Mouse (Mus musculus): ENCODE measurements around the gene A3galt2.
A peak's percentile ranks its signal among the peaks of the same experiment; 100 is the strongest.

A3galt2 gene

GRCm38 (mm10) chr4:128755064-128755463 lies at the start of gene A3galt2:
Gene A3galt2, plus strand, starts transcription at chr4:128755364.
- no peak for DNase-seq

DNA sequence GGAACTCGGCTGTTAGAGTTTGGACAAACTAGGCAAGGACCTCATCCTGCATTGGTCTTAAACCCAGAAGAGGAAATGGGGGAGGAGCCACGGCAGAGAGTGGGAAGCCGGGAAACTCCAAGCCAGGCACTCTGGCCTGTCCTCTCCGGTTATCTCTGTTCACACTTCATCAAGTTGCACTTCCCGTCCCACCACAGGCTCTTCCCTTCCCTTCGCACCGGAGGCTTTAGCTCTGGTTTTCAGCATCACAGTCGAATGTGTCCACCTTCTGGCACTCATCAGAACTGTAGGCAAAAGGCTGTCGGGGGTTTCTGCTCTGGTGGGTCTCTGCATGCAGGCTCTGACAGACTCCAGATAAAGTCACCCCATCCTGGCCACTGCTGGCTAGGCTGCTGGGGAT lies 48.5 kb upstream of the A3galt2 start:
- DNase-seq = no peak

- DNase-seq = no peak
Measured at GRCm38 (mm10) chr4:128707384-128707783, 47.8 kb upstream of the A3galt2 start.

DNA sequence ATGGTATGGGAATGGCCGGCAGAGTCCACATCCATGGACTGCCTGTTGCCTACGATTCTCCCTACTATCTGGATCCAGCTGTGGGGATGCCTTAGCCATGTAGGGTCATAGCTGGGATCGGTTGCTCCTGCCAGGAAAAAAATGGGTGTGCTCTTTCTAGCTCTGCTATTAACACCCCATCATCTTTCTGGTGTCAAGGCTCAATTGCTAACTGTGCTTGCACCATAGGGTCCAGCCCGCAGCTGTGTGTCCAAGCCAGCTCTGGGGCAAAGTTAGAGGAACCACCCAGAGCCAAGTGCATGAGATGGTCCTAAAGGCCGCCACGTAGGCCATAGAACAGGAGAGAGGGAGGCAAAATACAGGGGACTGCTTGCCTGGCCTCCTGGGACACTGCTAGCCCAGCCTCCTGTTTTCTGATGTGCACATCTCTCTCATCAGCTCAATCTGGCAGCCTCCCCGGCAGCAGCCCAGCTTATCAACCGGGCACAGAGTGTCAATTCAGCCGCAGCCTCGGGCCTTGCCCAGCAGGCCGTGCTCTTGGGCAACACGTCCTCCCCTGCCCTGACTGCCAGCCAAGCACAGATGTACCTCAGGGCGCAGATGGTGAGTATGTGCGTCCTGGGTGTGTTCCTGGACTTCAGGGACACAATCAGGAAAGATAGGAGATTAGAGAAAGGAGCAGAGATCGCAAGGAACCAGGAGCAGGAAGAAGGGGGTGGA lies 45.9 kb upstream of the A3galt2 start:
- DNase-seq = no peak

GRCm38 (mm10) chr4:128709781-128710166 lies 45.4 kb upstream of the A3galt2 start:
- no peak for DNase-seq

DNA sequence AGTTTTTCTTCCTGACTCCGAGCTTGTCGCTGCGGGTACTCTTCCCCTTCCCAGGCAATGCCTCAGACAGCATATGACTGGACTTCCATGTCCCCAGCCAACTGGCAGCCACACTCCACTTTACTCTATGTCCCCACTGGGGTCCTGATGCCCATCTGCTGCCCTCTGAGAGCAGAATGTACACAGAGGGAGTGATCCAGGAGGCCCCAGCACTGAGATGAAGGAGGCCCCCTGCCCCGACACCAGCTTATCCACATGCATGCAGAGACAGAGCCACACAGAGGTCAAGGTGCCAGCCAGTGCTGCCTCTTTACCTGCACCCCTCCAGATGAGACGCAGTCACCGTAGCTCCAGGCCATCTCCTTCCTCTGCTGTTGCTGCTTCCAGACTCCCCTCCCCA lies 44.9 kb upstream of the A3galt2 start:
- DNase-seq = no peak

- no peak for DNase-seq
Measured at GRCm38 (mm10) chr4:128710800-128711199, 44.4 kb upstream of the A3galt2 start.

GRCm38 (mm10) chr4:128711455-128712135 lies 43.6 kb upstream of the A3galt2 start:
- DNase-seq = peak; percentile 90

DNA sequence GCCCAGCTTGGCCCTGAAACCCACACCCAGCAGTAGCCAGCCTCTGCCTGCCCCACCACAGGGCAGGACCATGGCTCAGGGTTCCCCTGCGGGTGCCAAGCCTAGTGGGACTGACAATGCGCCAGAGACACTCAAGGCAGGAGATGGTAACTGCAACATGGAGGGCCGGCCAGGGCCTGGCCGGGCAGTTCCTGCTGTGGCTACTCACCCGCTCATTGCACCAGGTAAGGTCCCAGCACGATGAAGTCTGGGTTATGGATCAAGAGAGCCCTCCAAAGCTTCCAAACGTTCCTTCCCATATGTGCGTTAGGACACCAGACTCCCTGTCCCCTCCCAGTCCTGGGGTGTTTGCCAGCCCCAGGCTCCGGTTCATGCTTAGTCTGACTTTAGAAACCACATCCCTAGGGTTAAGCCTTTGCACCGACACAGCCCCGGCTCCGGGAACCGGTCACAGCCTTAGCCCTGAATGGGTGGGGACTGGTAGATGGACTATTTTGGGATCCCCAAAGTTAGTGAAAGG lies 43.0 kb upstream of the A3galt2 start:
- no peak for DNase-seq

DNA sequence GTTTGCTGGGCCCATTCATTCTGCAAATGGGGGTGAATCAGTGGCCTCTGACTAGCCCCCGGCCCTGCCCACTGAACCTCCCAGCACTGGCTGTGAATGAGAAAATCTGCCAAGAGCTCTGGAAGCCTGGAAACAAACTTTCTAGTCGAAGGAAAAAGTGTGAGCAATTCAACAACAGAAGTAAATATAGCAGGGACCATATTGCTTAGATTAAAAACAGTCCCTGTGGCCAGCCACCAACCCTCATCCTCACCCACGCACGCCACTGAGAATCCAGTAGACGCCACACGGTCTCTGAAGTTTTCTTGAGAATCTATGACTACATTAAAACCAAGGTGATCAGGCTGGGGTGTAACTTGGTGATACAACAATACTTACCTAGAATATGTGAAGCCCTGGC lies 42.2 kb upstream of the A3galt2 start:
- no peak for DNase-seq

DNA sequence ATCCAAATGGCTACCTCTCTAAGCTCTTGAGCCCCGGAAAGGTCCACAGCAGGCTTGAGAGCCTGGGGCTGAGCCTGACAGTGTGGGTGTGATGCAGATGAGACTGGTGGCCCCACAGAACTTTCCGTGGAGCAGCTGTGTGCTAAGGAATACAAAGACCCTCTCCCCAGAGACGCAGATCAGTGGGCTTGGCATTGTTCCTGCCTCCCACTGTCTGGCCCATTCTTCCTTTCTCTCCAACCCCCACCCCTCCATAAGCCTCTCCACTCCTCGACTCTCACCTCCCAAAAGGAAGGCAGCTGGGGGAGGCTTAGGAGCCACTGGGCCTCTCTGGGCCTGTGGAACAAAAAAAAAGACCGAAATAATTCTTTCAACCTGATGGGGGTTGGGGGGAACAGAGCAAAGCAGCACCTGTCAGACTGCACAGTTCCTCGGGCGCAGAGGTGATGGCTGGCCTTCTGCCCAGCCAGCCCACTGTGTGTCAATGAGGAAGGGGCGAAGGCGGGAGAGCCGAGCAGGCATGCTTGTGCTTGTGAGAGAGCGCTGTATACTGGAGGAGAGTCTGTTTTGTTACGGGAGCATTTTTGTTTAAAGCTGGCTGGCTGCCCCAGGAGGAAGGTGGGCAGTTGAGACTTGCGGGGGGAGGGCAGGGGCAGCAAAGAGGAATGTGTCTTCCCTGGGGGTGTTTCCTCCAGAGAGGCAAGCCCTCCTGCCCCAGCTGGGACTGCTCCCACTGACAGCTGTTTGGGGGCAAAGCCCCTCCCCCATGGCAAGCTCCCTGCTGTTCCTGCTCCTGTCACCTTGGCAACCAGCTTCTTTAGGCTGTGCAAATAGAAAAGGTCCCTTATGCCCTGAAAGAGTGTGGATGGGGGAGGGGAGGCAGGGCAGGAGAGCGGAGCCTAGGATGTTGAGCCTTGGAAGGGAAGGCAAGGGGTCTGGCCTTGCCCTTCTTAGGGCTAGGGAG lies 39.6 kb upstream of the A3galt2 start:
- peak; percentile 75 for DNase-seq

DNA sequence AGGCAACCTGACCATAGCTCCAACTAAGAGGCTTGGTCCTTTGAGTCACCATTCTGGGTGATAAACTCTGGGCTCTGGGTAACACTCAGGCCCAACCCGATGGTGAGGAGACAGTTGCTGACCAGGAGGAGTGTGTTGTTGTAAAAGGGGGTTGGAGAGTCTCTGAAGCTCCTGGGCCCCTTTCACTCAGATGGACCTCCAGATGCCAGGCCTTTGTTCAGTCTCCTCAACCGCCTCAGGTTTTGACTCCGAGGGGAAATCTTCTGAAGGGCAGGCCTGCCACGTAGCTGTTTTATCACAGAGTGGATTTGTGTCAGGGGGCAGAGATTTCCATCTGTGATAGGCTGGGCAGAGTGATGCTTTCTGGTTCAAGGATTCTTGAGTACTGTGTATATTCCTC lies 38.9 kb upstream of the A3galt2 start:
- no peak for DNase-seq

- DNase-seq = no peak
Measured at GRCm38 (mm10) chr4:128716731-128717130, 38.4 kb upstream of the A3galt2 start.

- DNase-seq = peak; percentile 76
Measured at GRCm38 (mm10) chr4:128720110-128720509, 35.1 kb upstream of the A3galt2 start.

GRCm38 (mm10) chr4:128721061-128721648 lies 34.0 kb upstream of the A3galt2 start:
- no peak for DNase-seq

- DNase-seq = no peak
Measured at GRCm38 (mm10) chr4:128721761-128722160, 33.4 kb upstream of the A3galt2 start.

DNA sequence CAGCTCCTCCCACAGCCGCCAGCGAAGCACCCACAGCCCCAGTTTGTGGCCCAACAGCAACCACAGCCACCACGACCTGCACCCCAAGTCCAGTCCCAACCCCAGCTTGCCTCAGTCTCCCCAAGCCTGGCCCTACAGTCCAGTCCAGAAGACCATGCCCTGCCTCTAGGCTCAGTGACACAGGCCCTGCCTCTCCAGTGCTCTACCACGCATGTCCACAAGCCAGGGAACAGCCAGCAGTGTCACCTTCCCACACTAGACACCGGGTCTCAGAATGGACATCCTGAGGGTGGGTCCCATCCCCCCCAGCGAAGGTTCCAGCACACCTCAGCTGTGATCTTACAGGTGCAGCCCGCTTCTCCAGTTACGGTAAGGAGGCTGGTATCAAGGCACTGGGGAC lies 32.2 kb upstream of the A3galt2 start:
- DNase-seq = no peak

GRCm38 (mm10) chr4:128723431-128723830 lies 31.7 kb upstream of the A3galt2 start:
- no peak for DNase-seq

- no peak for DNase-seq
Measured at GRCm38 (mm10) chr4:128724059-128724458, 31.1 kb upstream of the A3galt2 start.

DNA sequence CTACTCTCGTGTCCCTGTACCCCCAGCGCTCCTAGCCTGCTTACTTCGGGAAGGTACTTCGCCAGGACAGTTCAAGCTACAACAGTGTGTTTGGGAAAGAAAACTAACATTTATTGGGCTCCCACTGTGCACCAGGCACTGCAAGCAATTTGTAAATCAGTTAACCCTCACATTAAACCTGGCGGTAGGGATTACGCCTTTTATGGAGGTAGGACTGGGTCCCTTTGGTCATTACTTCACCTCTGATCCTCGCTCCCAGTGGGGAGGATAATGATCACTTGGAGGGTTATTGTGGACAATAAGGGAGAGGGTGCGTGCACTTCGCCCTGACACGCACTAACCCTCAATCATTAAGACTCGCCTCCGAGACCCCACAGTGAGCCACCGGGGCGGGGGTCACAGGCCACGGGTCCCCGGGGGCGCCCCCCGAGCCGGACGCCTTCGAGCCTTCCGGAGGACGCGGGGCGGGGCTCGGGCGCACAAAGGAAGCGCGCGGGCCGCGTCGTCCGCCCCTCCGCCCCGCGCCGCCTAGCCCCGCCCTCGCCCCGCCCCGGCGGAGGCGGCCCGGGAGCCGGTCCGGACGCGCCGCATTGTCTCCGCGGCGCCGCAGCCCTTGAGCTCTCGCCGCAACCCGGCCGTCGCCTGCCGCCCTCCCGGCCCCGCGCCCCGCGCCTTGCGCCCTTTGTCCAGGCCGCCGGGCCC lies 28.0 kb upstream of the A3galt2 start:
- DNase-seq = peak; percentile 80

- no peak for DNase-seq
Measured at GRCm38 (mm10) chr4:128727721-128728430, 27.3 kb upstream of the A3galt2 start.

All from layer of hippocampus, adult 9-11 months (tissue).